ENCODE assay signal across 19 mouse cellular contexts in genomic region chr6:137397358-137397757, GRCm38 (mm10).
DNase-seq lines count a peak whose midpoint lies in the region; ATAC-seq and TF ChIP-seq lines count a peak whose summit lies in the region.
"Had no signal": no experiment of that assay in that cellular context is flagged by ENCODE, and none has a peak within 500 bp of the region (broad histone marks: within the 10 kb centered on the region; RNA-seq: fewer than 3 reads in every experiment).

No protein-coding gene starts in this region.

- H3K4me3 ChIP-seq in hindbrain, embryonic 14.5 days (replicated peaks; ENCODE audit: low read length) = no peak overlapping the region
- no peak overlapping the region for H3K4me3 ChIP-seq in hindbrain, embryonic 10.5 days
- no peak overlapping the region for H3K4me3 ChIP-seq in lung, postnatal 0 days (ENCODE audit: low read depth, low read length)
- H3K4me3 ChIP-seq: embryonic facial prominence, embryonic 13.5 days; forebrain, embryonic 10.5 days; heart, embryonic 13.5 days; intestine, embryonic 15.5 days; limb, embryonic 12.5 days; midbrain, embryonic 10.5 days had no signal

- H3K4me2 ChIP-seq in hindbrain, embryonic 14.5 days (replicated peaks) = no peak overlapping the region
- no peak overlapping the region for H3K4me2 ChIP-seq in lung, postnatal 0 days (replicated peaks; ENCODE audit: low read depth, low read length)
- H3K4me2 ChIP-seq: embryonic facial prominence, embryonic 13.5 days; heart, embryonic 13.5 days; intestine, embryonic 15.5 days; limb, embryonic 12.5 days had no signal

- peak; percentile 60 for DNase-seq in hindbrain, embryonic 14.5 days (ENCODE audit: low spot score)
- no peak for DNase-seq in hindbrain, embryonic 10.5 days (ENCODE audit: low spot score)
- DNase-seq in lung, postnatal 0 days (ENCODE audit: low spot score) = peak; percentile 44
- DNase-seq in lung, postnatal 10 days = no peak
- DNase-seq in adipocyte (ENCODE audit: low spot score) = peak; percentile 13
- DNase-seq in splenic B cell, adult 2 months (ENCODE audit: low read depth, low spot score) = peak; percentile 5
- DNase-seq in right cerebral cortex, postnatal 36 days (ENCODE audit: low spot score in 2 of 2) = no peak
- DNase-seq: adrenal gland, postnatal 36 days; cerebellum, adult 8-10 months; kidney, postnatal 10 days; lung, postnatal 36 days; thymus, postnatal 25 days had no signal

- H3K27ac ChIP-seq in hindbrain, embryonic 14.5 days = no peak overlapping the region
- no peak overlapping the region for H3K27ac ChIP-seq in hindbrain, embryonic 10.5 days
- no peak overlapping the region for H3K27ac ChIP-seq in lung, postnatal 0 days (ENCODE audit: low read length)
- H3K27ac ChIP-seq: embryonic facial prominence, embryonic 13.5 days; forebrain, embryonic 10.5 days; heart, embryonic 13.5 days; intestine, embryonic 15.5 days; limb, embryonic 12.5 days; liver, embryonic 14.5 days; midbrain, embryonic 10.5 days had no signal

- peaks cover 37% of the 10 kb centered on the region for H3K36me3 ChIP-seq in hindbrain, embryonic 14.5 days (replicated peaks; ENCODE audit: control insufficient read depth, insufficient read depth)
- H3K36me3 ChIP-seq in hindbrain, embryonic 10.5 days = no peaks in the 10 kb centered on the region
- no peaks in the 10 kb centered on the region for H3K36me3 ChIP-seq in lung, postnatal 0 days (ENCODE audit: insufficient read depth, low read length)
- H3K36me3 ChIP-seq in splenic B cell, adult 2 months (ENCODE audit: control insufficient read depth, insufficient read depth, low read length, poor library complexity, severe bottlenecking) = no peaks in the 10 kb centered on the region
- H3K36me3 ChIP-seq: embryonic facial prominence, embryonic 13.5 days; forebrain, embryonic 10.5 days; heart, embryonic 13.5 days; intestine, embryonic 15.5 days; limb, embryonic 12.5 days; midbrain, embryonic 10.5 days had no signal

- no peak for ATAC-seq in hindbrain, embryonic 14.5 days (ENCODE audit: low FRiP score)
- no peak for ATAC-seq in lung, postnatal 0 days
- ATAC-seq: intestine, embryonic 15.5 days had no signal

- H3K27me3 ChIP-seq in hindbrain, embryonic 14.5 days (ENCODE audit: control insufficient read depth, insufficient read depth, low read length) = no peaks in the 10 kb centered on the region
- no peaks in the 10 kb centered on the region for H3K27me3 ChIP-seq in hindbrain, embryonic 10.5 days (ENCODE audit: insufficient read depth, poor library complexity, severe bottlenecking)
- H3K27me3 ChIP-seq in lung, postnatal 0 days (replicated peaks; ENCODE audit: insufficient read depth, low read length) = no peaks in the 10 kb centered on the region
- H3K27me3 ChIP-seq in splenic B cell, adult 2 months (ENCODE audit: control insufficient read depth, insufficient read depth, low read length, poor library complexity, severe bottlenecking) = no peaks in the 10 kb centered on the region
- H3K27me3 ChIP-seq: embryonic facial prominence, embryonic 13.5 days; heart, embryonic 13.5 days; intestine, embryonic 15.5 days; limb, embryonic 12.5 days had no signal

- TF ChIP-seq CTCF in lung, postnatal 0 days (IDR thresholded peaks at IDR 0.05) = peak; percentile 36; the same call in 1 of the 2 replicates

- WGBS in hindbrain, embryonic 14.5 days = 86% methylated on average over 2 of the region's 2 CpGs
- WGBS in hindbrain, embryonic 10.5 days = 90% methylated on average over 2 of the region's 2 CpGs
- 72% methylated on average over 2 of the region's 2 CpGs for WGBS in lung, postnatal 0 days

- TF ChIP-seq EP300 in lung, postnatal 0 days (IDR thresholded peaks at IDR 0.05) = no peak

- H3K9me3 ChIP-seq in hindbrain, embryonic 14.5 days (ENCODE audit: control insufficient read depth, low read length) = no peaks in the 10 kb centered on the region
- no peaks in the 10 kb centered on the region for H3K9me3 ChIP-seq in hindbrain, embryonic 10.5 days
- H3K9me3 ChIP-seq in lung, postnatal 0 days (ENCODE audit: low read length) = no peaks in the 10 kb centered on the region
- H3K9me3 ChIP-seq: embryonic facial prominence, embryonic 13.5 days; forebrain, embryonic 10.5 days; heart, embryonic 13.5 days; intestine, embryonic 15.5 days; limb, embryonic 12.5 days; midbrain, embryonic 10.5 days had no signal

- H3K4me1 ChIP-seq in hindbrain, embryonic 14.5 days (replicated peaks; ENCODE audit: control insufficient read depth, insufficient read depth, low read length) = no peaks in the 10 kb centered on the region
- H3K4me1 ChIP-seq in hindbrain, embryonic 10.5 days (replicated peaks) = peaks cover 8% of the 10 kb centered on the region
- H3K4me1 ChIP-seq in lung, postnatal 0 days (ENCODE audit: insufficient read depth, low read depth, low read length) = no peaks in the 10 kb centered on the region
- H3K4me1 ChIP-seq: embryonic facial prominence, embryonic 13.5 days; heart, embryonic 13.5 days; intestine, embryonic 15.5 days; limb, embryonic 12.5 days had no signal

- no peak overlapping the region for H3K9ac ChIP-seq in hindbrain, embryonic 14.5 days
- H3K9ac ChIP-seq in lung, postnatal 0 days (replicated peaks; ENCODE audit: low read depth) = no peak overlapping the region
- H3K9ac ChIP-seq: embryonic facial prominence, embryonic 13.5 days; heart, embryonic 13.5 days; intestine, embryonic 15.5 days; limb, embryonic 12.5 days; liver, embryonic 14.5 days had no signal

Comparison
In these comparisons a context has a peak if more than half of its experiments do, and no peak if none do; other contexts are left out.
1. DNase-seq: peak in hindbrain, embryonic 14.5 days (single experiment), lung, postnatal 0 days (single experiment), adipocyte (single experiment) and splenic B cell, adult 2 months (single experiment); none in hindbrain, embryonic 10.5 days (single experiment), lung, postnatal 10 days (single experiment) and right cerebral cortex, postnatal 36 days (0 of 2).